Mouse (Mus musculus): ENCODE measurements around the gene Wipf1. TPM values are rescaled to one million over a fixed set of nuclear protein-coding genes. Genes with fewer than 3 reads are reported as not detected.

Gene Wipf1
- total RNA-seq, 2 experiments from 2014 or later, result 21.1 to 21.3 TPM

DNA sequence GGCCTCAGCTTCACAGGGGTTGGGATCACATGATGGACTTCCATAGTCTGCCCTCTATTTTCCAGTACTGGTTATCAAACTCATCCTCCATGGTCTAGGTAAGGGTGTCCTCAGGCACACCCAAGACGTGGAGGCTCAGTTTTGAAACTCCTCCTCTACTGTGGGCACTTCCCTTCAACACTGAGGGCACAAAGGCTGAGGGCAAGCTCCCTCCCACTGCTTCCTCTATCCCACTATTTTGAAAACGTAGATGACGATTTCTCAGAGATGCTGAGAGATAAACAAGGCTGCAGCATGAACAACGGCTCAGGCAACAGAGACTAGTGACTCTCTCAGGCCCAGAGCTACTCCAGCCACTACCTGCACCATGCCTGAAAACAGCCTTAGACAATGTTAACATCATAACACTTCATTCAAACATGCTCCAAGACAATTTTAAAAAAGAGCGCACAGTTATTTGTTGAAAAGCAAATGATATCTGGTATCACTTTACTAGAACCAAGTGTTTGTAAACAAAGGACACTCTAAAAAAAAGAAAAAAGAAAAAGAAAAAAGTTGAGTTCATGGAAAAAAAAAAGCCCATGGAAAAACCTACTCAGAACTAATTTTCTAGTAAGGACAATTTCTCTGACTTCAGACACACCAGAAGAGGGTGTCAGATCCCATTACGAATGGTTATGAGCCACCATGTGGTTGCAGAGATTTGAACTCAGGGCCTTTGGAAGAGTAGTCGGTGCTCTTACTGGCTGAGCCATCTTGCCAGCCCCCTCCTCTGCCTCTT, 62.3 kb downstream of the Wipf1 start:
- no peak for DNase-seq

- no peak for DNase-seq
Observed at GRCm38 (mm10) chr2:73466481-73466880, 63.1 kb downstream of the Wipf1 start.

DNA sequence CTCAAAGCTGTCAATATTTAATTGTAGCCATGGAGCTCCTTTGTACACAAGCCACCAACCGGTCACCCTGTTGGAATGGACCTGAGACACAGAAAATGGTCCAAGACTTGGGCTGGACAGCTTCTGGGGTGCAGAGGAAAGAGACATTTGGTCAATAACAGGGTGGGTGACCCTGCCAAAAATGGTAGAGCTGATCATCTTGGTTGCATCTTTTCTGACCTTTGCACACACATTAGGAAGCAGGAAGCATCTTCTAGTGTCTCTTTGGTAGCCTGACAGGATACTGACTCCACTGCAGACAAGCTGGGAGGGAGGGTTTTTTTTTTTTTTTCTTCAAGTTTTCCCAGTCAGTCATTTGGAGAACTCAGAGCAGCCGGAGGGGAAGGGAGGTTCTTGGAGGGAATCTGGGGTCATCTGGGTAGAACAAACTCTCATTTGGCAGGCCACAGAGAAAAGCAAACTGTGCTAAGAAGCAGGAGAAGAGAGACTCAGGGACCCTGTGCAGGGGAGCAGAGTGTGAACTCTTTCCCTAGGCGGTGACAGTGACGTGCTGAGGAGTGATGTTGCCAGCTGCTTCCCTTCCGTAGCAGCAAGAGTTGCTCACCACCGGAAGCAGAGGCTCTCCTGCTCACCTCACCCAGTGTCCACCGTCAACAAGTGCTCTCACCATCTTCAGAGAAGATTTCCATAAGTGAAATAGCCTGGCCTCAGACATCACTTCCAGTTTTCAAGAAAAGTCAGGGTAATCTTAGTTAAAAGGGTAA, 65.9 kb downstream of the Wipf1 start:
- DNase-seq, result no peak

GRCm38 (mm10) chr2:73462757-73463339, 66.7 kb downstream of the Wipf1 start:
- DNase-seq, result no peak

DNA sequence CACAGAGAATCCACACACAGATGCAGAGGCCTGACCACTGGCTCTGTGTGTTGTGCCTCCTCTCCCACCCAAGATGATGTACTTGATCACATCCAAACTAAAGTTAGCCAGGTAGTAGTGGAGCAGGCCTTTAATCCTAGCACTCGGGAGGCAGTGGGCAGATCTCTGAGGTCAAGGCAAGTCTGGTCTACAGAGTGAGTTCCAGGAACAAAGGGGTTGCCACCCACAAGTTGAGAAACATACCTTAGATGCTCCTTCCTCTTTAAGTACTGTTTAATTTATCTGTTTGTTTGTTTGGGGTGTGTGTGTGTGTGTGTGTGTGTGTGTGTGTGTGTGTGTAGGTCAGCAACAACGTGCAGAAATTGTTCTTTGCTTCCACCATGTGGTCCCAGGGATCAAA, 67.3 kb downstream of the Wipf1 start:
- no peak for DNase-seq

DNA sequence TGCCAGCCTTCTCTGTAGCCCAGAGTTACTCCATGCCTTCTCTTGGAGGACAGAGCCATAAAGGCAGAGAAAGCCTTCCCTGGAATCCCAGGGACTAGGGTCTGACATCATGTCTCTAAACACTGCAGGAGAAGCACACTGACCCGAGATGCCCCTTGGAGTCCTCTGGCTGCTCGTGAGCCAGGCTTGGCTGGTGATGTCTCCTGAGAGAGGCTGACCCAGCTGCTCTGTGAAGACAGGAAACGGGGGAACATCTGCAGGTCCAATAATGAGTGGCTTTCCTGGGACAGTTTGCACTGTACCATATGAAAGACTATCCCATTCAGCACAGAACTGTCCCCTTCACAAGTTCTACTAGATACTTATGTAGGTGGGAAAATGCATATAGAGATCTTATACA, 69.4 kb downstream of the Wipf1 start:
- DNase-seq, result no peak

- no peak for DNase-seq
Observed at GRCm38 (mm10) chr2:73459607-73460153, 69.9 kb downstream of the Wipf1 start.

DNA sequence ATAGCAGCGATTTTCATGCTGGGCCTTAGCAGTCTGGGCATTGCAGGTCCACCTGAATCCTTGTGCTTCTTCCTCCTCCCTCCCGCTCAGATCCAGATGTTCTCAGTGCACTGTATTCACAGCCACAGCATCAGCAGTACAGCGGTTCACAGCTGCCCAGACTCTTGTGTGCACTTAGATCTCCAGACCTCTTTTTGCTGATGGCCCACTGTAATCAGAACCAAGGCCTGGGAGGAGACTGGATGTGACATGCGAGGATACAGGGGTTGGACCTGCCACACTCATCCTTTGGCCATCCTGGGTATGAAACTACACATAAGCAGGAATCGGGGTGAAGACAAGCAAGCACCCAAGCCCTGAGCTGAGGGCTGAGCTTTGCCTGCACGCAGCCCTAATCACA, 72.6 kb downstream of the Wipf1 start:
- DNase-seq, result no peak

DNA sequence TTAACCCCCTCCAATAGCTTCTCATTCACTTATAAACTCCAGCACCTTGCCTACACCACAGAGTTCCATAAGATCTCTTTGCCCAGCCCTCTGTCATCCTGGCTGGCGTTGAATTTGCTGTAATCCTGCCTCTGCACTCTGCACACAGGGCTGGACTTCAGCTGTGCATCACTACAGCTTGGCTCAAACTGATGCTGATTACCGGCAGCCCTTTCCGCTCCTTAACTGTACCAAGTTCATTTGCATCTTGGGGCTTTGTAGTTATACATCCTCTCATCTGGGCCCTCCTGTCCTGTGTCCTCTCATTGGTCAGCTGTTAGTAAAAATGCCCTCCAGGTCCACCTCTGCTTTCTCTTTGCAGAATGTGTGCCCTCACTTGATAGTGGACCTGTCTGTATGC, 73.4 kb downstream of the Wipf1 start:
- DNase-seq, result no peak

- DNase-seq, result no peak
Observed at GRCm38 (mm10) chr2:73455541-73455940, 74.0 kb downstream of the Wipf1 start.

GRCm38 (mm10) chr2:73454682-73455081, 74.9 kb downstream of the Wipf1 start:
- DNase-seq, result no peak

GRCm38 (mm10) chr2:73454186-73454585, 75.3 kb downstream of the Wipf1 start:
- no peak for DNase-seq

GRCm38 (mm10) chr2:73453717-73454116, 75.8 kb downstream of the Wipf1 start:
- DNase-seq, result no peak

DNA sequence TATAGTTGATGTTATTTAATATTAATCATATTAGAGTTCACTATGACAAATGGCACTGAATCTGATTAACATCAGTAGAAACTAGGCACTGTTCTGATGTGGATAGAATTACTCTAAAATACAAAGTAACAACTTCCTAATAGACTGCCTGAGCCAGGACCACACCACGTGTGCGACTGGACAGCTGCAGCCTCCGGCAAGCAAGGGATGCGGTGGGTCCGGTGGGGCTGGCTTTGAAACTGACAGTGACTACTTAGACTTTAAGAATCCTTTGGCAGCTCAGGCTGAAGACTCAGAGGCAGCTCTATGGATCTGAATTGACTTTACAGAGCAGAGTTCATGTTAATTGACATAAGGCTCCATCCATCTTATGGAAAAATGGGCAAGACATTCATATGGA, 76.4 kb downstream of the Wipf1 start:
- DNase-seq, result no peak

DNA sequence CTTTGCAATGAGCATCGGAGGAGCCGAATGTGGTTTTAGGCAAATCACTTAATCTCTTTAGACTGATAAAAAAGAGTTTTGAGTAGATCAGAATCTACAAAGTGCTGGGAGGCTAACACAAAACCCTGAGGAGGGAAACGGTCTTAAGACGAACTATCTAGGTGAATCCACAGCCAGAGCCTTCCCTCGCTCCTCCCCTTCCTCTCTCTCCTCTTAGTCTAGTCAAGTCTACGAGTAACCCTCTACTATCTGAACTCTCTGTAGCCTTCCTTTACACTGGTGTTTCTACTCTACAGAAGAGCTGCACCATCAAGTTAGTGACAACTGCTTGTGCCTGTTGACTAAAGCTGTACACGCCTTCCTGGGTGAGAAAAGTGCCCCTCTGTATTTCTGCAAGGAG, 77.0 kb downstream of the Wipf1 start:
- no peak for DNase-seq

- DNase-seq, result no peak
Observed at GRCm38 (mm10) chr2:73451541-73451940, 78.0 kb downstream of the Wipf1 start.

DNA sequence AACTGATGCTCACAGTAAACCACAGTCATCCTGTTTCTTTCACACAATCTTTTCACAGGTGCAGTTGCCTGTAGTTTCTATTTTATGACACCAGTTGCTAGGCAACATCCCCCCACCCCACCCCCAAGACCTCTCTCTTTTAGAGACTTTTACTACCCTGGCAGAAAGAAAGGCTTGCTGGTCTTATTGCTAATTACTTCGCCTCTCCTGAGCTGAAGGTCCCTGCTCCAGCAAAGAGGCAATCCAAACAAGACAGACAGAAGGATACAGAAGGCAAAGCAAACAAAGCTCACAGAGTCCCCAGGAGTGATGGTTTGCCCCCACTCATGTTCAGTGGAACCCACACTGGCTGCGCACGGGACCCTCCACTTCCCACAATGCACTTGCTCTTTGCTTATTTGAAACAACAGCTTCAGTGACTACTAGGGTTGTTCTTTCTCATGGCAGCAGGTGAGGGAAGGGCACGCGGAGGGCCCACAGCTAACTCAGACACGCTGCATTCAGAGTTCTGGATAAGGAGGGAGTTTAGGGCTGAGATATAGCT, 79.3 kb downstream of the Wipf1 start:
- no peak for DNase-seq

DNA sequence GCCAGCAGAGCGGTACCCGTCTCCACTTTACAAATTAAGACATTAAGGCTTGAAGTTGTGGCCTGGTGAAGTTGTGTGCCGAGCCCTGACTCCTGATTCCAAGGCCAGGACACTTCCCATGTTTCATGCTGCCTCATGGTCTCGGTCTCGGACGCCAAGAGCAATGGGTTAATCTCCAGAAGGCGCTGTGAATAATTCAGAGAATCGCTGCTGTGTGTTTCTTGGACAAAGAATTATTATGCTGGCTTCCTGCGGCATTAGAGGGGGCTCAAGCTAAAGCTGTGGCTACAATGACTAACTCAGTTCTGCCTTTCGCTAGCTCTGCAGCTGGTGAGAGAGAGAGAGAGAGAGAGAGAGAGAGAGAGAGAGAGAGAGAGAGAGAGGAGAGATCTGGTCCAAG, 85.5 kb downstream of the Wipf1 start:
- DNase-seq, result no peak

- no peak for DNase-seq
Observed at GRCm38 (mm10) chr2:73442015-73442414, 87.5 kb downstream of the Wipf1 start.

GRCm38 (mm10) chr2:73440319-73440718, 89.2 kb downstream of the Wipf1 start:
- no peak for DNase-seq

DNA sequence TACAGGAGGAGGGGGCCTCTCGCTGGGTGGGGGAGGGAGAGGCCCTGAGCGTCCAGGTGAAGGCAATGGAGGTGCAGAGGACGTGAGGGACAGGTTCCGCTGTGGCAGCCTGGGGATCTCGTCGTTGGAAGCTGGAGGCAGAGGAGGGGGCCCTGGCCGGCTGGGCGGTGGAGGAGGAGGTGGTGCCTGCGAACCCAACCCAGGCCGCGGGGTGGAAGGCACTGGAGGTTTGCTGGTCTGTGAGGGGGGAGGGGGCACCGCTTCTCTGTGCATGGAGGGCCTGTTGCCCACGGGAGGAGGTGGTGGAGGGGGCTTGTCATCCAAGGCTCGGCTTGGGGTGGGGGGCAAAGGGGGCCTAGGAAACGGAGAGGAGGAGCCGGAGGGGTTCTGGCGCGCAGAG, 92.6 kb downstream of the Wipf1 start:
- DNase-seq, result no peak

- DNase-seq, result no peak
Observed at GRCm38 (mm10) chr2:73435847-73436246, 93.7 kb downstream of the Wipf1 start.

DNA sequence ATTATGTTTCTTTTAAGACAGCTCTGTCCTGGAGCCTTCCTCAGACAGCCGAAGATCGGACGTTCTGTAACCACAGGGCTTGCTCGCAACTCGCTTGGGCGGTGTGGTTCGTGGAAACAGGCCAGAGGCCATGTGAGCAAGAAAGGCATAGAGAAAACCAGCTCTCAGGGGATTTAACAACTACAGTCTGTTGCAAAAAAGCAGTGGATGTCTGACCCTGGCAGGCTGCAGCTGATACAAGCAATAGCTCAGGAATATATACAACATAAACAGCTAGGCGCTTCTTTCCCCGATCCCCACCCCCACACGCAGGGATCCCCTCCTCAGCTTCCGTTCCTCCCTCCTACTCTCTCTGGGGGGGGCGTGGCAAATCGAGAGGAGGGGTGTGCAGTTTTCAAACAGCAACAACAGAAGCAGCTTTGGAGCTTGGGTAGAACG, 97.6 kb downstream of the Wipf1 start:
- peak; percentile 32 for DNase-seq
